In genomic region chr1:131613361-131614133, GRCm38 (mm10) we compare ENCODE assay signal across 8 mouse cellular contexts. TPM values are rescaled to one million over a fixed set of nuclear protein-coding genes. Genes with fewer than 3 reads are reported as not detected.
DNase-seq lines count a peak whose midpoint lies in the region; ATAC-seq lines count a peak whose summit lies in the region.

No protein-coding gene starts in this region.

- no peak overlapping the region for H3K4me2 ChIP-seq in embryonic facial prominence, embryonic 13.5 days
- H3K4me2 ChIP-seq in liver, embryonic 13.5 days, result peak overlapping the region; percentile 31

- H3K27ac ChIP-seq in embryonic facial prominence, embryonic 13.5 days, result no peak overlapping the region
- H3K27ac ChIP-seq in liver, embryonic 13.5 days, result peak overlapping the region; percentile 50; the same call in 1 of the 2 replicates

- no peaks in the 10 kb centered on the region for H3K4me1 ChIP-seq in embryonic facial prominence, embryonic 13.5 days
- peaks cover 46% of the 10 kb centered on the region for H3K4me1 ChIP-seq in liver, embryonic 13.5 days (replicated peaks)

- no peak overlapping the region for H3K9ac ChIP-seq in embryonic facial prominence, embryonic 13.5 days
- H3K9ac ChIP-seq in liver, embryonic 13.5 days, result no peak overlapping the region

- H3K4me3 ChIP-seq in embryonic facial prominence, embryonic 13.5 days, result no peak overlapping the region
- no peak overlapping the region for H3K4me3 ChIP-seq in liver, embryonic 13.5 days (replicated peaks)

- DNase-seq in adrenal gland, postnatal 10 days, result peak; percentile 83
- DNase-seq in heart, adult 8-10 months (ENCODE audit: low spot score), result peak; percentile 44
- DNase-seq in kidney, postnatal 10 days, result peak; percentile 88
- peak; percentile 74 for DNase-seq in liver, embryonic 13.5 days
- peak; percentile 62 for DNase-seq in ovary, postnatal 14 days (ENCODE audit: low spot score)
- peak; percentile 86 for DNase-seq in thymus, postnatal 0 days (ENCODE audit: low spot score)

- ATAC-seq in CD4-positive, CD25-positive, alpha-beta regulatory T cell, adult 4 months, result peak; percentile 93
- 0 out of 2 replicates have a peak, but pooled peaks have one; percentile 38 for ATAC-seq in embryonic facial prominence, embryonic 13.5 days (ENCODE audit: insufficient number of reproducible peaks, insufficient read depth, low FRiP score, low TSS enrichment, low read depth)
- ATAC-seq in liver, embryonic 13.5 days (ENCODE audit: low read depth), result peak; percentile 86

- no peaks in the 10 kb centered on the region for H3K36me3 ChIP-seq in embryonic facial prominence, embryonic 13.5 days
- no peaks in the 10 kb centered on the region for H3K36me3 ChIP-seq in liver, embryonic 13.5 days

- no peaks in the 10 kb centered on the region for H3K9me3 ChIP-seq in embryonic facial prominence, embryonic 13.5 days
- no peaks in the 10 kb centered on the region for H3K9me3 ChIP-seq in liver, embryonic 13.5 days (replicated peaks)

- H3K27me3 ChIP-seq in embryonic facial prominence, embryonic 13.5 days, result no peaks in the 10 kb centered on the region
- H3K27me3 ChIP-seq in liver, embryonic 13.5 days, result no peaks in the 10 kb centered on the region

- WGBS in embryonic facial prominence, embryonic 13.5 days, result 69% methylated on average over 16 of the region's 16 CpGs
- WGBS in liver, embryonic 13.5 days (ENCODE audit: insufficient replicate concordance), result 67% methylated on average over 16 of the region's 16 CpGs

RNA-seq across cellular contexts. Expression of gene Avpr1b, which starts 14.5 kb away (rescaled TPM):
- not detected for polyA plus RNA-seq in CD4-positive, CD25-positive, alpha-beta regulatory T cell, adult 4 months (2017; shearing (Covaris generic))
- under 1 TPM; 0.12 to 0.15 TPM for total RNA-seq in adrenal gland, postnatal 10 days (2021)
- polyA plus RNA-seq in embryonic facial prominence, embryonic 13.5 days (2015; fragmentation: Nextera tagmentation; extraction: Ambion mirVana), result not detected in 2 replicates
- not detected for total RNA-seq in heart, adult 8-10 months (2022)
- not detected in 2 replicates for polyA plus RNA-seq in liver, embryonic 13.5 days (2015; fragmentation: Nextera tagmentation; extraction: Ambion mirVana)
- not detected in 2 replicates for polyA plus RNA-seq in thymus, postnatal 0 days (2015; fragmentation: Nextera tagmentation; extraction: Ambion mirVana)

RNA-seq across cellular contexts. Expression of gene Ctse, which starts 24.6 kb away (rescaled TPM):
- polyA plus RNA-seq in CD4-positive, CD25-positive, alpha-beta regulatory T cell, adult 4 months (2017; shearing (Covaris generic)), result 10 to 100 TPM; 23.1 to 30.3 TPM
- 10 to 100 TPM in 1 of 2 experiments, 1 to 10 TPM in 1; 9.9 to 21.1 TPM for total RNA-seq in adrenal gland, postnatal 10 days (2021)
- polyA plus RNA-seq in embryonic facial prominence, embryonic 13.5 days (2015; fragmentation: Nextera tagmentation; extraction: Ambion mirVana), result 0.33 TPM in 1 of 2 replicates, not detected in the other
- 1 to 10 TPM in 1 of 4 experiments, under 1 TPM in 3; 0.27 to 1.3 (median 0.80) TPM for total RNA-seq in heart, adult 8-10 months (2022)
- polyA plus RNA-seq in liver, embryonic 13.5 days (2015; fragmentation: Nextera tagmentation; extraction: Ambion mirVana), result 13.0 and 15.2 TPM in 2 replicates
- polyA plus RNA-seq in thymus, postnatal 0 days (2015; fragmentation: Nextera tagmentation; extraction: Ambion mirVana), result 6.8 and 9.0 TPM in 2 replicates

Comparison
In these comparisons a context has a peak if more than half of its experiments do, and no peak if none do; other contexts are left out.
1. ATAC-seq: peak in every context shown above with its lines; median percentile 93 in CD4-positive, CD25-positive, alpha-beta regulatory T cell, adult 4 months; 86 in liver, embryonic 13.5 days; 38 in embryonic facial prominence, embryonic 13.5 days.